Mouse (Mus musculus) thymus, postnatal 25 days (tissue): ENCODE data around the gene Themis3.

Experiments
- DNase-seq: peaks from one replicate; pipeline ENCODE4 v3.0.0; 2022

The Themis3 gene

DNA sequence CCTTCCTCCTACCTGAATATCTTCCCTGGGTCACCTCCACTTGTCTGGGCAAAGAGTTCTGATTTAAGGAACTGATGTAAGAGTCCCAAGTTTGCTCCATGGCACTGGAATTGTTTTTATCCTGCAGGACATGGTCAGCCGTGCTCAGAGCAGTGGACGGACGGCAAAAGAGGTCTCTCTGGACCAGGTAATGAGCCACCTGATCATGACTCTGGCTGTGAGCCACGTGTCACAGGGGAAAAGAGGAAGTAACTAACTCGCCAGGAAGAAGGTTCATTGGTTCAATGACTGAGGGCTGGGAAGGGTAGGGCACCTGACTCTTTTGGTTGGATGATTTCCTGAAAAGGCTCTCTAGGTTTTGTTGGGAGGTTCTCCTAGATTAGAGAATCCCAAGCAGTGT, at the start of gene Themis3:
TSS of gene Themis3 (minus strand) at position 187 of the 400 bp plus-strand sequence.
- DNase-seq, result no peak

DNA sequence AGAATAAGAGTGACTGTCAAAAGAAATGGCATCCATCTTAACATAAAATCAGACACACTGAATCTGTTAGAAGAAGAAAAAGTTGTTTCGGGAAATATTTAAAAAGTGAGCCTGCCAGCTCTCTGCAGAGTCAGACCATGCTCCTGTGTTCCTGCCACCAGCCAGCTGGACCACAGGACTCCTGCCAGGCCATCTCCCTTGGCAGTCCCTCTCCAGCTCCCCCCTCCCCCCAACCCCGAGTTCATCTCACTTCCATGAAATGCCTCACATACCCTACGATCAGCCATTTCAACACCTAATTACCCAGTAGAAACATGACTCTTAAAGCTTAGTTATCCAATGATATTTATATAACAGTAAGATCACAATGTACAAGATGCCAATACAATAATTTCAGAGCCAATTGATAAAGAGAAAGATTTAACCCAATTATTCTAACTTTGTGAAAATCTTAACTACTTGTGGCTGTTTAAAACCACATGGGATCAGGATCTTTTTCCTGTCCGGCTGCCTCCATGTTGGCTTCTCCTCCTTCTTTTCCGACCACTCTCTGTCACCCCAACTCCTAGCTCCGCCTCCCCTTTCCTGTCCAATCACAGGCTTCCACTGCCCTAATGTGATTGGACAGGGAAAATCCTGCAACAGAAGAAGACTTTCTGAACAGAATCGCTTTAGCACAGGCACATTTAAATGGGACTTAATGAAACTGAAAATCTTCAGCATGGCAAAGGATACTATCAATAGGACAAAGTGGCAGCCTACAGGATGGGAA, 43.7 kb upstream of the Themis3 start:
- DNase-seq, result no peak

DNA sequence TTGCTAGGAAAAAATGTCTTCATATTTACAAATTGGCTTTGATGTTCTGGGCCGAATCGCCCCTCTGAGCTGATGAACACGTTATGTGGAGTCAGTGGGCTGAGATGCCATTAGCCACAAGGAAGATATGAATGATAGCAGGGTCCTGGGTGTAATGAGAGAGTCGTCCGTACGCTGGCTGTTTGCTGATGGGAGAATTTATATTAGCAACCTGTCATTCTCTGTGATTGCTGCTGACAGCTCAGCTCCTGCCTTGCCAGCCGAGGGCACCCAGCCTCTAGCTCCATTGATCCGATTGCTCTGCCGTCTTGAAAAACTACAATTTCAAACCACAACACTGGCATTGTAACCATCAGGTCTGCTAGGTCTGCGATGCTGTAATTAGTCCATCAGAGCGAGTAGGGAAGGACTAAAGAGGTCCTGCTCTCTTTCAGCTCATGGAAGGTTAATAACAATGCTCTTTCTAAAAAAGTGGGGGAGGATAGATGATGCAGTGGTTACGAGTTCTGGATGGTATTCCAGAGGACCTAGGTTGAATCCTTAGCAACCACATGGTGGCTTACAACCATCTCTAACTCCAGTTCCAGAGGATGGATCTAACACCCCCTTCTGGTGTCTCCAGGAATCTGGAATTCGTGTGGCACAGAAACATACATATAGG, 25.7 kb upstream of the Themis3 start:
- DNase-seq, result no peak

DNA sequence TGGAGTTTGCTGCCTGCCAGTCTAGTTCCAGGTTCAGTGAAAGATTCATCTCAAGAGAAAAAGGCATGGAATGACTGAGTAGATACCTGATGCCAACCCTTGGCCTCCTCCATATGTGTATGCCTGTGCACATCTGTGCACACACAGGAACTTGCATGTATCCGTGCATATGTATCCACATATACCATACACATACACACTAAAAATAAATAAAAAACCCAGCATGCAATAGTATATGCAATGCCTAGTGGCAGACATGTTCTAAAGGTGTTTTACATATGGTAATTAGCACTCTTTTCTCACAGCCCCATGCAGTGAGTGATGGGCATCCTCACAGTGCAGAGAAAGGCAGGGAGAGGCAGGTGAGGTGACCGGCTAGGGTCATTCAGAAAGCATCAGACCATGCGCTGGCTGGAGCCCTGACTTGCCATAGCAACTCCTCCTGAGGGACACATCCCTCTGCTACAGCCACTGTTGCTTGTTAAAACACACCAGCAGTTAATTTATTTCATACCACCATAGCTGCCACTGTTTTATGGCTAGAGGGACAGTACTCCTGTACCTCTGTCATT, 24.9 kb upstream of the Themis3 start:
- DNase-seq, result no peak

DNA sequence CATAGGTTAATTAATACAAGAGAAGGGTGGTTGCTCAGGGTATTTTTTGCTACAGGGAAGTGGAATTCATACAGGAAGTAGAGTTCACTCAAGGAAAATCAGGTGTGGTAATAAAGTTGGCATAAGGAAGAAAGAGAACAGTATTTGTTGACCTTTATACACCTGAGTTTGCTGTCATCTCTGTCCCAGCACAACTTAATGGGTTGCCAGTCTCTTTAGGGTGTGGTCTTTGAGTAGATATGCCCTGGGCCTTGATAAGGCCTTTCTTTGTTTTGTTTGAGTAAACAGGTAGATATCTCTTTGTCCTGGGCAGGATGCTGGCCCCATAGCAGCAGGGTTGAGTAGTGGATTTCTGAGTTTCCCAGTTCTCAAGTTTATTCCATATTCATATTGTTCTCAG, 15.6 kb upstream of the Themis3 start:
- DNase-seq, result no peak

DNA sequence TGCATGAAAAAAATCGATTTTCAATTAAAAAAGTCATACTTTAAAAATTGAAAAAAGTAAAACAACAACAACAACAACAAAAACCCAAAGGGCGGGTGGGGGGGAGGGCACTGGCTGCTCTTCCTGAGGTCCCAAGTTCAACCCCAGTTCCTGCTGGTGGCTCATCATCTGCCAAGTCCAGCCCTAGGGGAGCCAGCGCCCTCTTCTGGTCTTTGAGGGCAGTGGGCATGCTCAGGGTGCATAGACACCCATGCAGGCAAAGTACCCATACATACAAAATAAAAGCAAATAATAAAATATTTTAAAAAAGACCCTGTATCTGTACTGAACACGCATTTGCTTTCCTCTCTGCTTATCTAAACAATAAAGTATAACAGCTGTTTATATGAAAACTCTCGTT, 10.5 kb upstream of the Themis3 start:
- DNase-seq, result no peak

DNA sequence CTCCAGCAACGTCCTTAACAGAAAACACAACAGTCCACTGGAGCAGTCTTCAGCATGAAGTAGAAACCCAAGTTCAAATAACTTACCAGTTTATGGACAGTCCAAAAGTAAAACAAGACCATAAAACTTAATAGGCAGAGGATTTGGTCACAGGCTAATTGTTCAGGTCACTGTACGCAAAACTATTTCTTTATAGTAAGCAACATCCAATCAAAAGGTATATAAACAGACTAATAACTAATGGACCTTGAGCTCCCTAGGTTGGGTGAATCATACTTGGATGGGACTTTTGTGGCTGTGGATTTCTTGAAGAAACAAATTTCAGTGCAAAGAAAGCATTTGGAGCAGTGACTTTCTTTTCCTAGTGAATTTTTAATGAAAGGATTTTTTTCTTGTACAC, 6.8 kb upstream of the Themis3 start:
- no peak for DNase-seq

DNA sequence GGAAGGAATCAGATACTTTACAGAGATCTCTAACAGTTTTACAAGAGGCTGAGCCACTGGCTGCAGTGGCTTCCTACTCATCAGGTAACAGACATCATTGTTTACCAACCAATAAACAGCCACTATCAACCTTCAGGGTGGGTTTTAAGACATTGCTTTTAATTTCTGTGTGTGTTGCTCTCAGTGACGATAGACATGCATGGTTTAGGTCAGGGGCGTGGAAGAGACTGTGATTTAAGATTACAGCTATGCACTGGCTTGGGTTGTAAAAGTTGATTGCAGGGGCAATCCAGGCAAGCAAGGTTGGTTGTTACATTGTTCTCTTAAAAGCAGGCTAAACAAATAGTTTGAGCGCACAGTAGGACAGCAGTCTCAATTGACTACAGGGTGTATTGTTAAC, 1.4 kb upstream of the Themis3 start:
- DNase-seq, result no peak

DNA sequence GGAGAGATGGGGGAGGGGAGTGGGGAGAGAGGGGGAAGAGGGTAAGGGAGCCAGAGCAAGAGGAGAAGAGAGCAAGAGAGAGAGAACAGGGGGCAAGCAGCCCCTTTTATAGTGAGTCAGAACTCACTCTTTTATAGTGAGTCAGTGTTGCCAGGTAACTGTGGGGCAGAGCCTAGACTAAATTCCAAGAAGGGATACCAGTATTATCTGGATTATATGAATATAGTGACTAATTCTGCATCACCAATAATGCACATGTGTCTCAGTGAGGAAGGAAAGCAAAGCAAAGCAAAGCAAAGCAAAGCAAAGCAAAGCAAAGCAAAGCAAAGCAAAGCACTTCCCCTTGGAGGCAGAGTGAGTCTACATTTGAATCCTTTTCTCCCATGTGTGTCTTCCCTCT, 835 bp upstream of the Themis3 start:
- no peak for DNase-seq

DNA sequence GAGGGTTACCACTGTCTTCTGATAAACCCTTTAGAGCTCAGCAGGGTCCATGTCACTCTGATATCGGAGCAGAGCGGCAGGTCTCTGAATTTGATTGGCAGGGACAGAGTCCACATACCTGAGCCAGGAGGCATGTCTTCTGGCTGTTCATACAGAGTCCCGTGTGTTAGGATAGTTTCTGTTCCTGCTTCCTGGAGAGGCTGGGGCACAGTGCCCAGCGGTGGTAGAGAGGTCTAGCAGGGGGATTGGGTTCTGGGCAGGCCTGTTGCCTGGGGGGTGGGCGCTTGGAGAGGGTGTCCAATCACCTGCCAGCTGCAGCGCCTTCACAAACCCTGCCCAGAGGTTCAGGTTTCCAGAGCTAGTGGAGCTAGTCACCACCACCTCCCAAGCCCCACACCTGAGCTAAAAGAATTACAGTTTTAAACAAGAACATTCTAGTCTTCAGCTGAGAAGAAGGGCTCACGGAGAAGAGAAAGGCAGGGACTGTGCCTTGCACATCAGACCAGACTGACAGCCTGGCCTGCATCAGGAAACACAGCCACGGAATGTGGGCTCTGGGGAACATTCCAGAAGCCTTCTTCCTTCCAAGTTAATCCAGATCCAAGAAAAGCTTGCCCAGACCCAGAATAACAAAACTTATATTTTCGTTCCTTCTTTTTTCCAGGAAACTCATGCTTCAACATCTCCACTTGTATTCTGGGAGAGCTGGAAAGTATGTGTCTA, 3.9 kb downstream of the Themis3 start:
- no peak for DNase-seq

DNA sequence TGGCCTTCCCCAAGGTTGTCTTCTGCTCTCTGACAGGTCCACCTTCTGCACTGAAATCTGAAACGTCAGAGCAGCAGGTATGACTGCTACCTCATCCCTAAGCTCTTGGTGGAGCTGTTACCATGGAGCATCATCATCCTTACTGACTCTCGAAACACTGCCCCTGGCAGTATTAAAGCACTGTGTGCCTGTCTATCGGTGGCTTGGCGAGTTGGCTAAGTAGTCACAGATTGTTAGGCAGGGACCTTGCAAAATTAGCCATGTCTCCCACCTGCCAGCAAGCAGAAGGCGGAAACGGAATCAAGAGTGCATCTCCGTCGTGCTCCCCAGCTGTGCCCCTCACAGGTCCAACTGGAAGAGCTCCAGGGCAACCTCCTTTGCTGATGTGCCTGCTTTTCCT, 4.6 kb downstream of the Themis3 start:
- no peak for DNase-seq

DNA sequence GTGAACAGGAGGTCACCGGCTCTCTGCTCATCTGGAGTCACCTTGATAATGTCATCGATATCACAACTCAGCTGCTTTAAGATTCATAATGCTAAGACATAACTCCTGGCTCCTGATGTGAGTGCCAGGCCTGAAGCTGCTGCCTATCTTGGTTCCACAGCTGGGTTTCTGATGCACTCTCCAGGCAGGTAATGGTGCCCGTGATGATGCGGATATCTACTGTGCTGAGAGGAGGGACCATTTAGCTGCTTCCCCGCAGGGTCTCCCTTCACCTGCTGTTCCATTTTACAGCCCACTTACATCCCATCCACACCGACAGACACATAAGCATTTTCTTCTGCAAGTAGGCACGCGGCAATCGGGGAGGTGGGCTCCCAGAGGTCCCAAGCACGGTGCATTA, 7.7 kb downstream of the Themis3 start:
- DNase-seq, result no peak

DNA sequence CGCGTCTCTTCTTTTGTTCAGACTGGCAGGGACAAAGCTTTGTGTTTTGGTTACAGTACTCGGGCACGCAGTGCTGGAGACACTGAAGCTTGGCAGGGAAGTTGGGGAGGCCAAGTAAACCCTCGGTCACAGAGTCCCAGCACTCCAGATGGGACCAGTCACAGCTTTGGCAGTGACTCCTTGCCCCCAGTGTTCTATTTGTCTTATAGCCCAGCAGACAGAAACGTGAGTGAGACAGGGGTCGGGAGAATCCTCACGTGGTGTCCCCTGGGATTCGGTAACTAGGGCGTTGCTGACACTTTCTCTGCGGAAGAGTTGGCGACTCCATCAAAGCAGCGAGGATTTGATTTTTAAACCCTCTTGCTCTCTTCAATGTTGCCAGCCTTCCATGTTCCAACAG, 8.3 kb downstream of the Themis3 start:
- no peak for DNase-seq

DNA sequence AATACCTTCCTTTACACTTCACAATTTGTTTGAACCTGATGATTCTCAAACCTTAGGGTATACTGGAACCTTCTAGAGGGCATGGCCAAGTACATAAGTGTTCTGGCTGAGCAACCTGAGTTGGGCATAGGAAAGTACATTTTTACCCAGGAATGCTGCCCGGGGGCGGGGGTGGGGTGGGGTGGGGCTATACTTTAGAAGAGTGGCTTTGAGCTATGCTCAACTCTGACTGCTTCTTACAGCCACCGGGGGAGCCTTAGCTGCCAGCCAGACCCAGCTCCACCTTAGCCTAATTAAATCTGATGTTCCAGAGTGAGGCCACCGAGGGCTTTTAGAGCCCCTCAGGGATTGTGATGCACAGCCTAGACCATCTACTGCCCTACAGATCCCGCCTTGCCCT, 13.4 kb downstream of the Themis3 start:
- no peak for DNase-seq

DNA sequence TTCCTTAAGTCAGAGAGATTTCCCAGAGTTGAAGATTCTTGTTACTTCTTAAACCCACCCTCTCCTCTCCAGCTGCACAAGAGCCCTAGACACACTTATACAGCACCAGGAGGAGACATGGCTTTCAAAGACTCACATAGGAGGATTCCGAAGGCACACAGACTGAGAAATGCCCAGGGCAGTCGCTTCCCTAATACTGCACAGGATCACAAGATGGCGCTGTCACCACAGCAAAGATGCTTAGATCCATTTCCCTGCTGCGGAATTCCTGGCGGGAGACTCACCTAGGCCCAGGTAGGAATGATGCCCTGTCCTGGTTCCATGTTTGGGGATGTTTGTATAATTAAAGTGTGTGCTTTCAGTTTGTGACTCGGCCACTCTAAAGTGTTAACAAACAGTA, 16.4 kb downstream of the Themis3 start:
- DNase-seq, result no peak

DNA sequence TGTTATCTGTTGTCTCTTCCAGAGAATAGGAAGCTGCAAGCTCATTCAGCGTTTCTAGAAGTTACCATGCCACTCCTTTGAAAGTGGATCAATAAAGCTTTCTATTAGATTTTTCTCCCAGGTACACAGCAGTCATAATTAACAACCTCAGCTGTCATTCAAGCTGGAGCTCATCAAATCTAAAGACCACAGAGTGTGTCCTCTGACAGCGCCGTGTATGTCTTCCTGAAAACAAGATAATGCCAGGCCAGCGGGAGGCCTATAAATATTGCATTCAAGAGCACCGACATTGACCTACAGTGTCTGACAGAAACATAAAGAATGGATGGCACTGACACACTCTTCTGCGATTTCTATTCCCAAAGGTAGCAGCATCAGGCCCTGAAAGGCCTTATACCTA, 16.9 kb downstream of the Themis3 start:
- no peak for DNase-seq

DNA sequence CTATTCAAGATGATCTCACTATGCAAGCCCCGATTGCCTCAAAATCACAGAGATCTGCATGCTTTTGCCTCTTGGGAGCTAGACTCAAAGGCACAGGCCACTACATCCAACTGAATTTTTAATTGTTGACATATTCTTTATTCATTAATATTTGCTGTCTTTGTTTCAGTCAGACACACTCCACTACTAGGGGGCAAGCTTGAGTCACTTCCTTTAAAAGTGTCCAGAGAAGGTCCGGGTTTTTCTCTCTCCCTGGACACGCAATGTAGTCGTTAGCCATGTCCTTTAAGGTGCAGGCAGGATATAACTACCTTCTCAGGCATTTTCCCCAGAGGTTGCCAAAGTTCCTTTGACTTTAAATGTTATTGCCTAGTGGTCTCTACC, 21.8 kb downstream of the Themis3 start:
- no peak for DNase-seq

DNA sequence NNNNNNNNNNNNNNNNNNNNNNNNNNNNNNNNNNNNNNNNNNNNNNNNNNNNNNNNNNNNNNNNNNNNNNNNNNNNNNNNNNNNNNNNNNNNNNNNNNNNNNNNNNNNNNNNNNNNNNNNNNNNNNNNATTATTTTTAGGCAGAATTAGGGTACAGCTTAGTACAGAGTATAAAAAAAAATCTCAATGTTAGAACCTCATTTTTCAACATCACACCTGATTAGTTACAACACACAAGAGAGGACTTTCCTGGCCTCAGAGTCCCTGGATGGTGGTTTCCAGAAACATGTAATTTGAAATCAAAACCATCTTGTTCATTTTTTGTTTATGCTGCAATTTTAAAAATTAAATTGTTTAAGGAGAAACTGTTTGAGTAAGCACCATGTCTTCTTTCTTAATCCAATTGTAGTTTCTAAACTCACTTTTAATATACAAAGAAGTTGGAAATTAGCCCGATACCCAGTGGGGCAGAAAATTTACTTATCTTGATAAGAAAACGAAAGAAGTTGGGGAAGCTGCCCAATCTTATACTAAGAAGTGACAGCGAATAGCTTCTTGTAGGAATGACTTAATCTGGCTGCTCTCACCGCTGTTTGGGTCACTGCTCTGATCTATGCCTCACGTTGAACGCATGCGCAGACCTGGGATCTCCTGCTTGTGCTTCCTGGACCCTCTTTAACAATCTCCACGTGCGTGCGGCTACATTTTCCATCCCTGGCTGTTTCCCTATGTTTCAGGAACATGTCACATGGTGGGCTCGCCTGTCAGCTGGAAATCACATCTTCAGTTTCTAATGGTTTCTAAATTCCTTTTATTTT, 22.4 kb downstream of the Themis3 start:
- DNase-seq, result no peak

DNA sequence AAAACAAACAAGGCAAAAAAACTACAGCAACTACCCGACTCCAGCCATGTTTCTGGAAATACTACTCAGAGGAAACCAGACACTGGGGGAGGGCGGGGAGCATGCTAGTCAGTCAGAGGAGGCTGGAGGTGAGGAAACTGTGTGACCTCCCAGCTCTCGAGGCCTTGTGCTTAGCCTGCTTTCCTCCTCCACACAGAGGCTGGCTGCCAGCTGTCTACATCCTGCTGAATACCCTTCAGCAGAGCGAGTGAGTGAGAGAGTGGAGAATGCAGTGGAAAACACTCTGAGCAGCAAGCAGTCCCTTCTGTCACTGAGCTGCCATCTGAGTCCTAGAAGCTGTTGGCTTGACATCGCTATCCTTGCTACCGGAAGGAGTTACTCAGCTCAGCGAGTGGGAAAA, 30.2 kb downstream of the Themis3 start:
- DNase-seq, result no peak

DNA sequence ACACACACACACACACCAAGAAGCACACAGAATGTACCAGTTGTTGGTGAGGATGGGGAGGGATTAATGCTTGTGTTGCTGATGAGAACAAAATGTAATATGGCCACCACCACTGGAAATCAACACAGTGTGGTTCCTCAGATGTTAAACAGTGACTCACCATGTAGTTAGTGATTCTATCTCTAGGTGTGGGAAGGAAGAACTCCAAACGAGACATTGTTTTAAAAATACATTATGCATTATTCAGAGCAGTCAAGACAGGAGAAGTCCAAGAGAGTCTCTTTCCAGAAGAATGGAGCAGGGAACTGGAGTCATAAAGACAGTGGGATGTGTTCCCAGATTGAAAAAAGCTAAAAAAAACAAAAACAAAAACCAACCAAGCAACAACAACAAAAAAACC, 30.9 kb downstream of the Themis3 start:
- no peak for DNase-seq

DNA sequence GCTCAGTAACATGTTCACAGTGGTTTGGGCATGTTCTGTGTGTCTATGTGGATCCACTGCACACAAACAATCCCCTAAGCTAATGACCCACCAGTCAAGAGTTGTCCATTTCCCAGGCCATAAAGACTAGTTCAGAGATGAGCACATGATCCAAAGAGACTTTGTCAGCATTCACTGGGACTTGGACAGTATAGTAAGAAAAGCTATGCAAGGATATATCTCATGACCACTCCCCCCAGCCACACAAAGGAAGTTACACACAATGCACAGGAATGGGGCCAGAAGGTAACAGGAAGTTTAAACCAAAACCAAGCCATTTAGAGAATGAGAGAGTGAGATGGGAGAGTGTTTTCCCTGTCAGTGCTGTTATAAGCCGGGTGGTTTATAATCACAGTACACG, 33.0 kb downstream of the Themis3 start:
- DNase-seq, result no peak

DNA sequence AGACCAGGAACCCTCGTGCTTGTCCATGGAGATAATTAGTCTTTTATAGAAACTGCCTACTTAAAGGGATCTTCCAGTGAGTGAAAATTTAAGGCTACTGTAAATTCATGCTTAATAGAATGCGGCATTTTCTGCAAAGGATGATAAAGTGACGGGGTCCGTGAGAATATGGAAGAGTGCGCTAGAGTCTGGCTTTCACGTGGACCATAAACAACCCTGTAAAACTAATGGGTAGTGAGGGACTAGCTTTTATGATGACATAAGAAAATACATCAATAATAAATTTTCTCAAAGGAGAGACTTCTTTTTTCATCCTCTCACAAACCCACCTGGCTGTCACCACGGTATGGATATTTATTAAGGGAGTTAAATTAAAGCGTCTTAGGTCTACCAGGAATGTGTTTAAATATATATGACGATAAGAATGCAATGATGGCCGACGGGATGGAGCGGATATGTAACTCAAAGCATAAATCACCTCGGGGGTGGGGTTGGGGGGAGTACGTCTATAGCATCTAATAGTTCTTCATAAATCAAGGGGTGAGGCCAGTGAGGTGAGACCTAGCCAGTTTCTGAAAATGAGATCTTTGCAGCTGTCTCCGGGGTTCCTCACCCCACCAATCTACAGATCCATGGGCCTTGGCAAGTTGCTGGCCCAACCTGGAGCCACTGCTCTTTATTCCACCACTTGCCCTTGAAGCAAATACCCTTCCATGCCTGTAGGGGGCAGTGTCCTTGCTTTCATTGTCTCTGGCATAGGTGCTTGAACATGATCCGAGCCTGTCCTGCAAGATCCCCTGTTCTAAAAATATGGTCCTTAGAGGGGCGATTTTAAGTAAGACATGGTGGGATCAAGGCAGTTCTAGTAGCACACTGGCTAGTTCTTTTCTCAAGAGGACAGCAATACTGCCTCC, 35.8 kb downstream of the Themis3 start:
- peak; percentile 29 for DNase-seq
